Mouse (Mus musculus): ENCODE measurements at regions not wholly inside any gene's neighbourhood (a gene's known extent, or its start where the extent isn't known, plus 50 kb on each side); places are given as distances from the start of the nearest gene placed in this dataset.

DNA sequence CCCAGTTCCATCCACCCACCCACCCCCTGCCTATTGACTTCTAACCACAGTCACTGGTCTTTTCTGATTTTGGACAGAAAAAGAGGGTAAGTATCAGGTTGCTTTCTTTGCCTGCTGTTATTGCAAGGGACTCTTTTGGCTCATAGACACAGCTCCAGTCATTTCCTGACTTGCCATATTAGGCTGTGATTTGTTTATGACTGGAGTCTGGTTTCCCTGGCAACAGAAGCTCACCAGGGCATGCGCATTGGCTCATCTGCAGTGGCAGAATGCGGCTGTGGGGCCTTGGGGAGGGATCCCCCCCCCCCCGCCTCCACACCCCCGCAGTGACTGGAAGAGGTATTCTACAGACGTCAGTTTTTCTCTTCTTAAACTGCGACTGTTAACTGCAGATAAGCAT is 65.9 kb downstream of the Cdr1 start:
- peak; percentile 1 for DNase-seq (ENCODE audit: low spot score)

DNA sequence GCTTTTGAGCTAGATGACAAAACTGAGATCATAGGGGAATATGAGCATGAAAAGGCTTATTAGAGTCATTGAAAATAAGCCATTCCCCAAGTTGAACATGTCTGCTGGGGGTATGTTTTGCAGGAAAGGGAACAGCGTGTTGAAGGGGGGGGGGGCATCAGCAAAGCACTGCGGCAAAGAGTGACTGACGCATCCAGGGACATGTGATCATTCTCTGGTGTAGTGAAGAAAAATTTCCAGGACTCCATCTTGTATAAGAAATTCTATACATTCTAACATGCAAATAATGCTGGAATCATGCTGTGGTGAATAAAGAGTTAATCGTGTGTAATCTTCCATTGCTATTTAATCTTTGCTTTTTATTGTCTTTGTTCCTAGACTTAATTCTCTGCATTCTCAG is 68.0 kb downstream of the Cdr1 start:
- no peak for DNase-seq (ENCODE audit: low spot score)

DNA sequence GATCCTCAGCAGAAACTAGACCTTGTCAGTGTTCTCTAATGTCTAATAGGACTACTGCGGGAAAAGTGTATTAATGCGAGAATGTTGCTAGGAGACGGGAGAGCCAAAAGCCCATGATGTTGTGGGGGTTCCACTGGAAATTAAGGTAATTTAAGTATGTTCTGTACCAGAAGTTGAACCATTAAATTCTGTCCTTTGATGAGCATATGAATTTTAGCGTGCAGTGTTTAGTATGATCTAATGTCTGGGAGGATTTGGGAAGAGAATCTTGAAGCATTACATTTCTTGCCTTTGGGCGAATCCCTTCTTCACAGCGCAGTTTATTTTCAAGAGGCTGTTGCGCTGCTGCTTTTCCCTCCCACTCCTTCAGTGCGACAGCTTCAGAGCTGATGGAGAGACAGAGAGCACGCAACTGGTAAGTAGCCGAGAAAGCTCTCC is 69.3 kb downstream of the Cdr1 start:
- DNase-seq (ENCODE audit: low spot score), result no peak
